Mouse (Mus musculus) common myeloid progenitor, adult 5-6 weeks (primary cell): Measurements from ENCODE around the gene Zfp92. TPM values are rescaled to one million over a fixed set of nuclear protein-coding genes. Genes with fewer than 3 reads are reported as not detected.
A peak's percentile ranks its signal among the peaks of the same experiment; 100 is the strongest.
"Not testable (repeated sequence)": the region's sequence is repeated elsewhere in the genome, so short reads cannot be mapped to it uniquely, and the experiment has no call there.

Experiments
- ATAC-seq: replicated peaks from 2 replicates; pipeline ENCODE4 v1.8.0; 2016; ENCODE audit warnings: low read depth, mild to moderate bottlenecking, moderate TSS enrichment, inconsistent platforms; ENCODE audit not compliant: poor library complexity, severe bottlenecking
- total RNA-seq: library from RNA; stranded (forward); fragments of 200-1000, 187-1606 nt; gene quantifications from 2 replicates; pipeline ENCODE4 v1.2.3, GENCODE M21; 2017

Gene Zfp92
- total RNA-seq: not detected in 2 replicates

DNA sequence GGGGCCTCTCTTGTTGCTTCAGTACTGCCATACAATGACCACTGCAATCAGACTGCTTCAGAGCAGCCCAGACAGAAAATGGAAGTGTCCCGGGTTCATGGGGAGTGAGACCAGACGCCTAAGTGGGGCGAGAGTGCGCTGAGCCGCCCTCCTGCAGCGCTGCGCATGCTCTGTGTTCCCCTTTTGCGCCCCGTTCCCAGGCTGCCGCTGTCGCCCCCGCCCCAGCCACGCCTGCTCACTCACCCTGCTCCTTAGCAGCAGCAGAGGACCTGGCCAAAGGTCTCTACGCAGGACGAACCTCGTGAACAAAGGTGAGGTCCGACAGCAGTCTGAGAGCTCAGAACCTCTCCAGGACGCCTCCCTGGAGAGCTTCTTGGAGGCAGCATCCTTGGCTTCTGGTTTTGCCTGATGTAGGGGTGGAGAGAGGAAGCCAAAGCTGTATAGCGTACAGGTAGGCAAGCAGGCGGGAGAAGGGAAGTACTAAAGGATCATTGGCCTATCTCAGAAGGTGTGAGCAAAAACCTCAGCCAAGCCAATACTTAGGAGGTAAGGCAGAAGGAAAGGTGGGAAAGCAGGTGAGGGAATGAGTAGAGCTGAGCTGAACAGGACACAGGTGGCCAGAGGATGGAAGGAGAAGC is at the start of gene Zfp92:
Gene Zfp92, plus strand, starts transcription at position 217 of the 638 bp plus-strand sequence.
- ATAC-seq: peak; percentile 68

DNA sequence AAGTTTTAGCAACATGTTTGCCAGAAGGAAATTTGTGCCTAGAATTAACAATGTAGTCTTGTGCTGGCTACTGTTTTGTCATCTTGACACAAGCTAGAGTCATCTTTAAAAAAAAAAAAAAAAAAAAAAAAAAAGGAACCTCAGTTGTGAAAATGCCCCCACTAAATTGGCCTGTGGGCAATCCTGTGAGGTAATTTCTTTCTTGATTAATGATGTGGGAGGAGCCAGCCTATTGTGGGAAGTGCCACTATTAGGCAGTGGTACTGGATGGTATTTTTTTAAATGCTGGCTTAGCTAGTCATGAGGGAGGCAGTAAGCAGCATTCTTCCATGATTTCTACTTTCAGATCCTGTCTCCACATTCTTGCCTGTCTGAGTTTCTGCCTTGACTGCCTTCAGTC is 47.6 kb upstream of the Zfp92 start:
- ATAC-seq: peak; percentile 76

GRCm38 (mm10) chrX:73384419-73384818 is 26.5 kb upstream of the Zfp92 start:
- ATAC-seq: no peak

DNA sequence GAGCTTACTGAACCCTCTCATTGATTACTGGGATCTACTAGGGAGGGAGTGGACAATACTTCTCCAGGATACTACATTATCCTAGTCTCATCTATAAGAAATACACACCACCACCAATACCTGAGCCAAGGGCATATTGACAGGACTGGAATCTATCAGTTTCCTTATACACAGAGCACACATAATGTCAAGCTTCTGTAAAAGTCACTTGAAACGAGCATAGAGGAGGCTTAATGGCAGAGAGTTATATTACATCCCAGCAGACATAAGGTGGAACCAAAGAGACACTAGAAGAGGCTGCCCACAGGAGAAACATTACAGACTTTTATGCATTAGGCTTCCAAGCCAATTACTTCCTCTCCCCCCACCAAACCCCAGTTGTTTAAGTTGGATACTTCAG is 26.0 kb upstream of the Zfp92 start:
- ATAC-seq: no peak

DNA sequence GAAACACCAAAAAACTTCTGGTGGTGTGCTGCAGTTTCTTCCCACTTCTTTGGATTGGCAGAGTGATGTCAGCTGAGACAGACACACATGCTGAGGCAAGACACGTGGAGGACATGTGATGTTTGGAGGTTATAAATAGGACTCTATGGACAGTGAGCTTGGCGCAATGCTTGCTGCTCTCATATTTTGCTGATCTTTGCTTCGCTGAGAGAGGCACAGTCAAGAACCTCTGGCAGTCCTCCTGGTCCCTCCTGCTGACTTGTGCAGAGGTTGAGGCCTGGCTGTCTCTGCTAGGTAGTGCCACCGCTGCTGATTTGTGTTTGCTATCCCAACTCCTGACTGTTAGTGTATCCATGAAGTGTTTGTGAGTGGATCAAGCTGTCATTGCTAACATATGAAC is 19.4 kb upstream of the Zfp92 start:
- ATAC-seq: no peak

- ATAC-seq: no peak
Observed at GRCm38 (mm10) chrX:73396446-73396845, 14.4 kb upstream of the Zfp92 start.

- not testable (repeated sequence) for ATAC-seq
Observed at GRCm38 (mm10) chrX:73398636-73399035, 12.3 kb upstream of the Zfp92 start, which contains the start of gene Gm18336. TSS of gene Gm18336 (minus strand) at chrX:73398736.

GRCm38 (mm10) chrX:73400951-73401350 is 9.9 kb upstream of the Zfp92 start:
- no peak for ATAC-seq

- ATAC-seq: no peak
Observed at GRCm38 (mm10) chrX:73401616-73402015, 9.3 kb upstream of the Zfp92 start.

DNA sequence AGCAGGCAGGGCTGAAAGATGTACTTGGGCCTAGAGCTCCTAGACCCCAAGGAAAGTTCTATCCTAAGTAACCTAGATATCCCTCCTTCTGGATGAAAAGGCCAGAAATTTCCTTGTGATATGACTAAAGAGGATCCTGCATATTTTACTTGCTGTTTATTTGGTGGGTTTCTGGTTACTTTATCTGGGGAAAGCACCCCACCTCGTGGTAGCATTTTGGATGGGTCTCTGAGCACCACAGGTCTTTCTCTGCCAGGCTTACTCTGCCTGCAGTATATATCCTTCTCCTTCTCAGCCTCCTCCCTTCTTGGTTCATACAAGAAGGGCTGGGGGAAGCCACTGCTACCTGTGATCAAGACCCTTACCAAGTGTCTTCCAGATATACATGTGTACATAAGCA is 1.9 kb downstream of the Zfp92 start:
- no peak for ATAC-seq

DNA sequence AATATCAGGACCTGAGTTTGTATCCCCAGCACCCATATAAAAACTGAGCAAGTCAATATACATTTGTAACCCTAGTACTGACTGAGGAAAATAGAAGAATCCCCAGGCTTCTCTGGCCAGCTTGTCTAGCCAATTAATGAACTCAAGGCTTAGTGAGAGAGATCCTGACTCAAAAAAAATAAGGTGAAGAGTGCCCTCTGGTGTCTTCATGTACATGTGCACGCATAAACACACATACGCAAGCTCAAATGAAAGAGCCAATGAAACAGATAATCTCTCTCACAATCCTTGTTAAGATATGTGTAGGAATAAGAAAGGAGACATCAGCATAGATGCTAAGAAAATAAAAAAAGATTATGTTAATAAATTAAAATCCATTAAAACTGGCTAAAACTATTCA is 19.1 kb downstream of the Zfp92 start:
- 0 out of 2 replicates have a peak, but pooled peaks have one; percentile 58 for ATAC-seq

- ATAC-seq: no peak
Observed at GRCm38 (mm10) chrX:73432850-73433249, 22.0 kb downstream of the Zfp92 start.

DNA sequence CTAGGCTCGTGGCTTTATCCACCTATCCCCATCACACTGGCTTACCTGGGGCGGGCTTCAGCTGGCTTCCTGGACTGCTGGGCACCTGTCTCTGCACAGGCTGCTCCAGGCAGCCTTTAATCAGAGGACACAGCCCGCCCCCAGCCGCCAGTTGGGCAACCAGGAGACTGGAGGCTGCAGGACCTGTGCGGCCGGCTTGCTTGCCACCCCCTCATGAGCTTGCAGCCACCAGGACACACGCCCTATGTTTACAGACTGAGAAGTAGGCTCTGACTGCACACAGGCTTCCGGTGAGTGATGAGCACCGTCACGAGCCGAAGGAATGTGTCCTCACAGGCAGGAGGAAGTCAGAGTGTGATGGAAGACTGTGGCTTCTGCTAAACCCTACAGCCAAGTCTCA is 24.4 kb downstream of the Zfp92 start, which contains the start of gene Trex2:
Gene Trex2, minus strand, starts transcription at position 93 of the 400 bp plus-strand sequence.
- ATAC-seq: no peak

DNA sequence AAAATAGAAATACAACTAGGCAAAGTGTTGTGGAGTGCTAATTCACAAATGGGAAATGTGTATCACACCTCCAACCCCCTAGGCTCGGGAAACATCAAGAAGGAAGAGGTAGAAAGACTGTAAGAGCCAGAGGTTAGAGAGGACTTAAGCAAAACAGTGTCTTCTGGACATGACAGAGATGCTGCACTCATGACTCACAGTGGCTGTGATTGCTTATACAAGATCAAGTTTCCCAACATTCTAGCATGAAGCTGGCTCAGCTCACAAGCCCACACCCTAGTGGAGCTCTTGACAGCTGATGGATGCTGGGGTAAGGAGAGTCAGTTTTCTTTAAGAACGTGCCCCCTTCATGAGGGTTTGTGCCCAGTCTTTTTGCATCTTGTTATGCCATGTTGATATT is 30.5 kb downstream of the Zfp92 start:
- ATAC-seq: no peak

DNA sequence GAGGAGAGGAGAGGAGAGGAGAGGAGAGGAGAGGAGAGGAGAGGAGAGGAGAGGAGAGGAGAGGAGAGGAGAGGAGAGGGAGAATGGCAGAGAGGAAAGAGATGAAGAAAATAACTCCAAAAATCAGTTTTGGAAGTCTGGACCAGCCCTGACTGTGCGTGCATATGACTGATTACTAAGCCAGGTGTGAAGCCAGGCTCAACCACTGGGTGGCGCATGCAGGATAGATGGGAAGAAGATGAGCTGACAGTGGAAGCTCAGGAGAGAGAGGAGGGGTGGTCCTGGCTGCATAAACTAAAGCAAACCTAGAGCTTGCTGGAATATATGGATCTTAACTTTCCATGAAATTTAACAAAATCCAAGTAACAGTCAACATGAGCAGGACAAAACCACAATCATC is 41.1 kb downstream of the Zfp92 start:
- ATAC-seq: peak; percentile 69

DNA sequence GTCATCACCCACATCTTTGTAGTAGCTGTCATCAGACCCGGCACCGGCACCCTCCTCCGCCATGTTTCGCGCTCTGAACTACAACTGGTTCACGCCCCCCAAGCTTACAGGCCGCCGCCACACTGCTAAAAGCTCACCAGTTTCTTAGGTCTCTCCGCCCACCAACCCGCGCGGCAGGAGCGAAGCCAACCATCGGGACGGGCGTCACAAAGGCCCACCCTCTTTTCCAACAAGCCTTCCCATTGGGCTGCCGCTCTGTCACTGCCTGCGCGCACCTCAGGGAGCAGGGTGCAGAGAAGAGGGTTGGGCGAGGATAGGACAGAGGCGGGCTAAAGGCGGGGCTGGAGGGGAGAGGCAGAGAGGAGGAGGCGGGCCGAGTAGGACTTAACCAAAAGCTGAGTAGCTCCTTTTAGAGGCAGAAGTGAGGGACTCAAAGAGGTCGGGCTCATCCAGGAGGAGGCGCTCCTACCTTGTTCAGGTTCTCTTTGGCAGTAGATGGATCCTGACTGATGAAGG is 48.0 kb downstream of the Zfp92 start, which contains the start of gene Haus7:
Gene Haus7, minus strand, starts transcription at position 168 of the 516 bp plus-strand sequence.
- ATAC-seq: peak; percentile 100

GRCm38 (mm10) chrX:73460792-73461191 is 49.9 kb downstream of the Zfp92 start:
- ATAC-seq: no peak

- no peak for ATAC-seq
Observed at GRCm38 (mm10) chrX:73465483-73466186, 54.7 kb downstream of the Zfp92 start.

- no peak for ATAC-seq
Observed at GRCm38 (mm10) chrX:73467446-73468241, 56.7 kb downstream of the Zfp92 start.

DNA sequence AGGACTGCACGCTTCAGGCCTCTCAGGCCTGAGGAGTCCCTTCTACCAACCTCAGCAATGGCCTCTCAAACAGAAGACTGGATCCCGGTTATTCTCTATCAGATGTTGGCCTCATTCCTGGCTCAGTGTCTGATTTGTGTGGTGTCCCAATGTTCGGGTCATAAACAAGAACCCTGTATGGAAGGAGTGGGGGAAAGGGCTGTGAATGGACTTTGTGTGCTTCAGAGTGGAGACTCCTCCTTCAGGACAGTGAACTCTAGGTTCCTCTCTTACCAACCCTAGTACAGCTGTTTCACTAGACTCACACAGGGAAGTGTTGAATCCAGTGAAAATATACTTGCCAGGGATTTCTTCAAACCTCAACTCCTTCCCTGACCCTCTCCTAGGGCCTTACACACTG is 57.4 kb downstream of the Zfp92 start:
- ATAC-seq: no peak
